Mouse (Mus musculus) right cerebral cortex, postnatal 14 days (tissue): ENCODE results near the gene 1110017D15Rik.

Experiments
- DNase-seq: peaks from one replicate; pipeline ENCODE4 v3.0.0; 2022

The 1110017D15Rik gene

GRCm38 (mm10) chr4:41517233-41517632 lies at the start of gene 1110017D15Rik:
Gene 1110017D15Rik, minus strand, starts transcription at chr4:41517333.
- no peak for DNase-seq

DNA sequence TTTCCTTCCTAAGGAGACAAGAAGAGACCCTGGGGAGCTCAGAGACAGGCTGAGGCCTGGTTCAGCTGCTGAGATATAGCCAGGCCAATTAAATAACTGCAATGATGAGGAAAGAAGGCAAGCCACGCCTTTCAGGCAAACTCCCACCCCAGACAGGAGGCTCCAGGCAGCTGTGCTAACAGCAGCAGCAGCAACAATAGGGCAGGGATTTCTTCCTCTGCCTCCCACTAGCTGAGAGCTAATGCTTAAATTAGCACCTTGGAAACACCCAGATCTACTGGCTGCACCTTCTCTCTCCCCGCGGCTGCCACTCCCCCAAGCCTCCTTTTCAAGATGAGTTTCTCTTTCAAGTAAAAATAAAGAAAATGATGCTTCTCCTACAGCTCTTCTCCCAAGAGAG lies 49.0 kb upstream of the 1110017D15Rik start:
- DNase-seq: peak; percentile 15

DNA sequence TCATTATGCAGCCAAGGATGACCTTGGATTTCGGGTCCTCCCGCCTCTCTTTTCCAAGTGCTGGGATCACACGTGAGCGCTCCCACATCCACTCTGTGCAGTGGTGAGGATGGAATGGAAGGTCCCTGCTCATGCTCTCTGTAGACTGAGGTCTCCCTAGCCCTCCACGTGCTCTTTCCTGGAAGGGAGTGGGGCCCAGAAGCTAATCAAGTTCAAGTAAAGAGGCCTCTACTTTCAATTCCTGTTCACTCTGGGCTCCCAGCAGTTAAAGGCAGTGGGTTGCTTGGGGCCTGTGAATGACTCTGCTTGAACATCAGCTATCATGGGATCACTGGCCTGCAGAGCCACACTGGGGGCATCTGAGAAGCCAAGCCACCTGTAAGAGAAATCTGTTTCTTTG lies 46.2 kb upstream of the 1110017D15Rik start:
- DNase-seq: no peak

GRCm38 (mm10) chr4:41557092-41557491 lies 40.0 kb upstream of the 1110017D15Rik start:
- DNase-seq: no peak

- DNase-seq: no peak
These were observed 39.3 kb upstream of the 1110017D15Rik start for GRCm38 (mm10) chr4:41556311-41556953.

GRCm38 (mm10) chr4:41554994-41555663 lies 38.0 kb upstream of the 1110017D15Rik start:
- DNase-seq: peak; percentile 34

- no peak for DNase-seq
These were observed 36.0 kb upstream of the 1110017D15Rik start for GRCm38 (mm10) chr4:41553116-41553515.

DNA sequence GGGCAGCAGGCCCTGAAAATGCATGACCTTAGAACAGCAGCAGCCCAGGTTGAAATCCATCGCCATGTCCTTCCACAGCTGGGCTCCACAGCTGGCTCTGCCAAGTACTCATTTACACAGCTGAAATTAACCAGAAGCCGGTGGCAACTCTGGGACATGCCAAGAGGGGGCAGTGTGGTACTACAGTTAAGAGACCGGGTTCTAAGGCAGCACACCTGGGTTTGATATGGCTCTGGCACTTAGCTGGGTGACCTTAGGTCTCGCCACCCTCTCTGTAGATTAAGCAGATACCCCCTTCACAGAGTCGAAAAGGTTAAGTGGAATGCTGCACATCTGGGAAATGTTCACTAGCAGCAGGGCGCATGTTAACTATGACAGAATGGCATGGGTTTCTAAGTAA lies 35.4 kb upstream of the 1110017D15Rik start:
- peak; percentile 51 for DNase-seq

DNA sequence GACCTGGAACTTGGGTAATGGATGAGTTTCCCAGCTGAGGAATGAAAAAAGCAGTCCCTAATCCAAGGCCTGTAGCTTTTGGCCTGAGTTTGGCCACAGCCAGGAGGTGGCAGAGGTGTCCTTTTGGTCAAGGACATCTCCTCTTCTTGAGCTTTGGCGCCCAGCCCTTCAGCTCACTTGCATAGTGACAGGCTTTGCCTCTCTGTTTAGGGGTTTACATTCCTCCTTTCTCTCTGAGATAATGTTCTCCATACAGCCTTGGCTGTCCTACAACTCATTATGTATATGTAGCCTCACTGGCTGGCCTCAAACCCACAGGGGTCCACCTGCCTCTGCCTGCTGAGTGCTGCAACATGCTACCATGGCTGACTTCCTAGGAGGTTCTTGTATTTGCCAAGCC lies 30.0 kb upstream of the 1110017D15Rik start:
- no peak for DNase-seq

DNA sequence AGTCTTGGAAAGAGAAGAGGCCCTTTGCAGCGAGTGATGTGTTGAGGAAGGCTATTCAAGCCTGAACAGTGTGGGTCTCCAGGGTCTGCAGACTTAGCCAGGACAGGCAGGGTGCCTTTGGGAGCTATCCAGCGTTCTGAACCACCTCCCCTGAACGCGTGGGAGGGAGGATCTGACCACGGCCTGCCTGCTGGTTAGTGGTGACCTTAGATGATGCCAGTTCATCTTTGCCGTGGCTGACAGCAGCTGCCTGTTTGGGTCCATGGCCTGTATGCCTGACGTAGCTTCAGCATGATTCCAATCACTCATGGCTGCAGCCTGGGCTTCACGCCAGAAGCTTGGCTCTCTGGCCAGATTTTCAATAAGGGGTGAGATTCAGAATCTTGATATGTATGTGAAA lies 28.9 kb upstream of the 1110017D15Rik start:
- no peak for DNase-seq

DNA sequence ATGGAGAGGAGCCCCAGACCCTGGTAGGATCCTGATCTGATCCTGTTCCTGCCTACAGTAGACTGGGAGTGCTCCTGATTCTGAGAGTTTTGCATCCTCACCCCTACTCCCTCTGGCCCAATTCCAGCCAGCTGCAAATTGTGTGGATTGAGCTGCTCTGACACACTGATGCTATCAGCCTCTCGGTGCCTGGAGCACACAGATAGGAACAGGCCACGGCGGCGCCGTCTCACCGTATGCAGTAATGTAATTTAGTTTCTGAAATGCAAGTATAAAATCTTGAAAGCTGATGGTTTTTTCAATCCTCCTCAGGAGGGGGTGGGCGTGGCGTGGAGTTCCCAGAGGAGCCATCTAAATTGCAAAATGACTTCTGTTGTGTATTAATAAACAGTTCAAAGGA lies 25.0 kb upstream of the 1110017D15Rik start:
- no peak for DNase-seq

- no peak for DNase-seq
These were observed 17.7 kb upstream of the 1110017D15Rik start for GRCm38 (mm10) chr4:41534866-41535265.

- no peak for DNase-seq
These were observed 15.3 kb upstream of the 1110017D15Rik start for GRCm38 (mm10) chr4:41532420-41532819.

DNA sequence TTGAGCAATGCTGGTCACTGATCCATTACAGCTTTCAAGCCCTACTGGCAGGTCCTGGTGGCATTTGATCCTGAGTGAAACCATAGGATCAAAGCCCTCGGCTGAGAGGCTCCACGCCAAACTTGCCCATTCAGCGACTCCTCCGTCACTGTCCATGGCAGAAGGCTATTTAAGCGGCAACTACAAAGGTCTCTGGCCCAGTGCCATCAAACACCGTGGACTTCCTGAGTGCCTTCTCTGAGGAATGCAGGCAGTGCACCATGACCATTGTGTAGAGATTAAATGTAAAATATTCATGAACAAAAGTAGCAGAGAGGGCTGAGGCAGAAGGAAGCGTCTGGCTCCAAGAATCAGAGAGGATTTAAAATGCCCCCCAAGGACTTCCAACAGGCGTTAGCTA lies 10.9 kb upstream of the 1110017D15Rik start:
- DNase-seq: no peak

DNA sequence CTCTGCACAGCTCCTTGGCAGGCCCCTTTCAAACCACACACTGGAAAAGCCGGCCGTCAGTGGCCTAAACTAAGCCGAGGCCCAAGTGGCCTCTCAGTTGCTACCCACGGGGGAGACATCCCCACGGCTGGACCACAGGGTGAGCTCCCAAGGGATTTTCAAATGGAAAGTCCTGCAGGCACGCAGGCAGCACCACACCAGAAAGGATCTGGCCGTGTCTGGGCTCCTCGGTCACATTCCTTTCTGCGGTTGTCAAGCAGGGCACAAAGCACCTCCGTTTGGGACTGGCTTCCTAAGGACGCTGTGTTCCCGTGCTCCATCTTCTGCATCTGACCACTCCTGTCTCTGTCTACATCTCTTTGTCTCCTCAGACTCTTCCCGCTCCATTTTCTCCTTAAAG lies 9.9 kb upstream of the 1110017D15Rik start:
- DNase-seq: no peak

GRCm38 (mm10) chr4:41526553-41526952 lies 9.4 kb upstream of the 1110017D15Rik start:
- no peak for DNase-seq

- no peak for DNase-seq
These were observed 7.7 kb upstream of the 1110017D15Rik start for GRCm38 (mm10) chr4:41524829-41525228.

DNA sequence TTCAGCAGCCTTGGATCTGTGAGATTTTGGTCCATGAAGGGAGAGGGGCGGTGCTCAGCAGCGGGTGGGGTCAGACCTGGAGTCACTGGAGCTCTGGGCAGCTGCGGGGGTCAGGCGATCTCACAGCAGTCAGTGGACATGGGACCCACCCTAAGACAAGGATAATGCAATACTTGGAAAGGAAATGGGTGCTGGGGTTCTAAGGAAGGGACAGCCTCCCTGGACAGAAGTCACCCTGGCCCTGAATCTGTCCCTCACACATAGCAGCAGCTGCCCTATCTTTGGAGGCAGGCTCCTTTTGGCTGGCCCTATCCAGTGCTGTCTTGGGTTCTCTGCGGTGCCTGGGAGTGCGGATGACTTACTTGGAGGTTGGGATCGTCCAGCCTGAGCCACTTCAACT lies 6.7 kb upstream of the 1110017D15Rik start:
- DNase-seq: no peak

DNA sequence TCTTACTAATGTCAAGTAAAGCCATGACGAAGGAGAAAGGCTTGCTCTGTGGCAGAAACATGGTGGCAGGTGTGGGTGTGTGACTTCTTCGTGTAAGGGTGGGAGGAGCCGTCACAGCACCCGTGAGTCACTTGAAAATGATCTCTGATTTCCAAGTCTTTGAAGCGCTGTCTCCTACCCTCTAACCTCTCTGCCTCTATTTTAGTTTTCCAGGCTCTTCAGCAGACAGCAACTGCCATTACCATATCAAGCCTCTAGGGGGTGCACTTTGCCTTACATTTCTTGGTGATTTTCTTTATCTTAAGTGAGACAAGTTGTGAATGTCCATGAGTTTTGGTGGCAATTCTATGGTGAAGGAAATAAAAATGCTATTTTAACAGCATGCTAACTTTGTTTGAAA lies 5.7 kb upstream of the 1110017D15Rik start:
- peak; percentile 45 for DNase-seq

GRCm38 (mm10) chr4:41522136-41522535 lies 5.0 kb upstream of the 1110017D15Rik start:
- DNase-seq: no peak

DNA sequence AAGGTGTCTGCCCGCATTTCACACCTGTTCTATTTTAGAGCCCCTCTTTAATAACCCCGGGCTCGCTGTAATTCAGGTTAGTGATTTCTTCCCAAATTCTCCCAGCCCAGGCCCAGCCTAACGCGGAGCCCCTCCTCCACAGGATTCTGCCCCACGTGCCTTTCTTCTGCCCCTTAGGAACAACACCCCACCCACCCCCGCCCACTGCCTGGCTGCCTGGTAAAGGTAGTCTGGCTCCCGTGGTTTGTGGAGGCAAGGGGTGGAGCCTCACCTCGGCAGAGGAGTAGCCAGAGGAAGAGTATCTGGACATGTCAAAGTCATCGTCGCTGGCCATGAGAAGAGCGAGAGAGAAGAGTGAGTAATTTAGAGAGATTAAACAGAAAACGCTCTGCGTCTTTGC lies 3.5 kb upstream of the 1110017D15Rik start:
- no peak for DNase-seq

DNA sequence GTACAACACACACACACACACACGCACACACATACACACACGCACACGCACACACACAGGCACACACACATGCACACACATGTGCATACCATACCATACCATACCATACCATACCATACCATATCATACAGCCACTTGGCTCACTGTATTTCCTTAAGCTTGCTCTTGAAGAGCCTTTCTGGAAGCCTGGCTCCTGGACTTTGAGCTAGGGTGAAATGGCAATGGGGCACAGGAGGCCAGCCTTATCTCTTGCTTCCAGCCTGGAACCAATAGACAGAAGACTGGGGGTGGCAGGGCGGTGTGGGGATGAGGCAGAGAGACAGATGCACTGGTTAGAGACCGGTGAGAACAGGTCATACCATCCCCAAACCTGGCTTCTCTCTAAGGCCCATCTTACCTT lies 2.1 kb upstream of the 1110017D15Rik start:
- no peak for DNase-seq

GRCm38 (mm10) chr4:41518349-41518748 lies 1.2 kb upstream of the 1110017D15Rik start:
- no peak for DNase-seq

DNA sequence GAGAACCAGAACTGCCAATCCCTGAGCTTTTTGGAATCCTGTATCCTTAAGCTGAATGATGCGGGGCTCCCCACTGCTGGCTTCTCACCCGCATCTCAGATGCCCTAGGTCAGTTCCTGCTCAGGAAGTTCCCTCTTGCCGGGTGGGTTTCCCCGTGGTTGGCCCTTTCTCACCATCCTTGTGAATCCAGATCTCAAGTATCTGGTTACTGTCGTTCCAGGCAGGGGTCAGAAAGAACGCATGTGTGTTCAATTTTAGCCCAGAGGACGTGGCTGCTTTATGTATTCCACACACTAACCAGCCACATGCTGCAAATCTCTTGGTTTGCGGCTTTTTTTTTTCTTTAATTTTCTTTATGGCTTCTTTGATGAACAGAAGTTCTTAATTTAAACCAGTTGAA lies 3.4 kb downstream of the 1110017D15Rik start:
- DNase-seq: no peak

DNA sequence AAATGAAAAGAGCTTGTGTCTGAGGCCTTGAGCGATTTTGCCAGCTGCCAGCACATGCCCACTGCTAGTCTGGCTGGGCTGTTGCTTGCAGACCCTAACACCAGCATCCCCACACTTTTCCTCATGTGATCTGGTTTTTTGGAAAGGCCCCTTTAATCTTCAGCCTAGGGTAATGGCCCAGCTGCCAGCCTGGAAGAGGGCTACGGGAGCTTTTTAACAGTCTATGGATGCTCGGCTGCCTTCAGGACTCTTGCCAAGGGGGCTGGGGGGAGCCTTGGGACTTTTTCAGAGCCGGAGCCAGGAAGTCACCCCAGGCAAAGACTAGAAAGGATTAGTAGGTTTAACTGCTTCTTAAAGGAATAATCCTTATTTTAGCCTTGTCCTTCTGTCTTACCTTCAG lies 3.8 kb downstream of the 1110017D15Rik start:
- no peak for DNase-seq
